Mouse (Mus musculus) right cerebral cortex, adult 2 months (tissue): ENCODE measurements around the gene Retnla.
"Not testable (repeated sequence)": the region's sequence is repeated elsewhere in the genome, so short reads cannot be mapped to it uniquely, and the experiment has no call there.

Experiments
- DNase-seq, 2 experiments: peaks; one replicate each; pipeline ENCODE4 v3.0.0; 2021 to 2022; ENCODE audit warnings: low spot score in 2 of 2

Gene Retnla

GRCm38 (mm10) chr16:48842266-48842665, at the start of gene Retnla:
Retnla (plus strand) TSS chr16:48842551.
- no peak for DNase-seq

GRCm38 (mm10) chr16:48798285-48798684, 44.1 kb upstream of the Retnla start:
- no peak for DNase-seq

GRCm38 (mm10) chr16:48799470-48799869, 42.9 kb upstream of the Retnla start:
- no peak for DNase-seq

- no peak for DNase-seq
Measured at GRCm38 (mm10) chr16:48800906-48801305, 41.4 kb upstream of the Retnla start.

- no peak for DNase-seq
Measured at GRCm38 (mm10) chr16:48805412-48805811, 36.9 kb upstream of the Retnla start.

- no peak for DNase-seq
Measured at GRCm38 (mm10) chr16:48806521-48806920, 35.8 kb upstream of the Retnla start.

GRCm38 (mm10) chr16:48809374-48809773, 33.0 kb upstream of the Retnla start:
- DNase-seq, result no peak

GRCm38 (mm10) chr16:48811881-48812436, 30.4 kb upstream of the Retnla start:
- DNase-seq, result no peak

- DNase-seq, result no peak
Measured at GRCm38 (mm10) chr16:48816695-48817094, 25.7 kb upstream of the Retnla start, which contains the start of gene Retnlb. Retnlb (plus strand) TSS chr16:48816856.

GRCm38 (mm10) chr16:48818524-48818923, 23.8 kb upstream of the Retnla start:
- DNase-seq, result no peak

- no peak for DNase-seq
Measured at GRCm38 (mm10) chr16:48826474-48826873, 15.9 kb upstream of the Retnla start.

GRCm38 (mm10) chr16:48827625-48828024, 14.7 kb upstream of the Retnla start:
- DNase-seq, result no peak

- no peak for DNase-seq
Measured at GRCm38 (mm10) chr16:48829060-48829459, 13.3 kb upstream of the Retnla start.

- no peak for DNase-seq
Measured at GRCm38 (mm10) chr16:48832055-48832454, 10.3 kb upstream of the Retnla start.

- DNase-seq, result not testable (repeated sequence)
Measured at GRCm38 (mm10) chr16:48833626-48834025, 8.7 kb upstream of the Retnla start.

- no peak for DNase-seq
Measured at GRCm38 (mm10) chr16:48843671-48844386, 1.5 kb downstream of the Retnla start.

- not testable (repeated sequence) for DNase-seq
Measured at GRCm38 (mm10) chr16:48865004-48865403, 22.7 kb downstream of the Retnla start.

GRCm38 (mm10) chr16:48867690-48868089, 25.3 kb downstream of the Retnla start:
- DNase-seq, result no peak

- no peak for DNase-seq
Measured at GRCm38 (mm10) chr16:48868663-48869062, 26.3 kb downstream of the Retnla start.

GRCm38 (mm10) chr16:48869671-48870070, 27.3 kb downstream of the Retnla start:
- DNase-seq, result no peak

GRCm38 (mm10) chr16:48871754-48872153, 29.4 kb downstream of the Retnla start:
- DNase-seq, result no peak

- DNase-seq, result no peak
Measured at GRCm38 (mm10) chr16:48872321-48872720, 30.0 kb downstream of the Retnla start, which contains the start of gene Retnlg. Retnlg (plus strand) TSS chr16:48872621.

GRCm38 (mm10) chr16:48890733-48891132, 48.4 kb downstream of the Retnla start:
- DNase-seq, result no peak
